Mouse (Mus musculus) embryonic facial prominence, embryonic 11.5 days (tissue): ENCODE measurements around the gene Gse1. TPM values are rescaled to one million over a fixed set of nuclear protein-coding genes. Genes with fewer than 3 reads are reported as not detected.
A peak's percentile ranks its signal among the peaks of the same experiment; 100 is the strongest.

ENCODE experiments used
- ATAC-seq: fragments of 200-750 bp; cut with Nextera tagmentation; replicated peaks from 2 replicates; pipeline ENCODE4 v1.8.0; 2017; ENCODE audit warnings: low read depth; ENCODE audit not compliant: insufficient number of reproducible peaks, low FRiP score, low TSS enrichment
- DNase-seq: peaks from one replicate; pipeline ENCODE4 v3.0.0-alpha.2; 2015; ENCODE audit warnings: low spot score
- H3K27ac ChIP-seq: fragments of 300-500 bp; sonication (generic); replicated peaks from 2 replicates; pipeline ENCODE4 v1.5.1; 2014; ENCODE audit warnings: mild to moderate bottlenecking, low read depth, low read length, control low read depth
- H3K27me3 ChIP-seq: fragments of 300-500 bp; sonication (generic); 2 replicates; pipeline ENCODE4 v1.6.1; 2014; ENCODE audit warnings: mild to moderate bottlenecking, low read length, moderate library complexity, mixed read lengths; ENCODE audit not compliant: control insufficient read depth, insufficient read depth
- H3K36me3 ChIP-seq: fragments of 300-500 bp; sonication (generic); replicated peaks from 2 replicates; pipeline ENCODE4 v1.6.1; 2014; ENCODE audit warnings: low read depth, mild to moderate bottlenecking, low read length, moderate library complexity, mixed read lengths; ENCODE audit not compliant: control insufficient read depth, insufficient read depth
- H3K4me1 ChIP-seq: fragments of 300-500 bp; sonication (generic); 2 replicates; pipeline ENCODE4 v1.6.1; 2014; ENCODE audit warnings: low read length, mixed read lengths; ENCODE audit not compliant: control insufficient read depth, insufficient read depth
- H3K4me2 ChIP-seq: fragments of 300-500 bp; sonication (generic); 2 replicates; pipeline ENCODE4 v1.6.1; 2014; ENCODE audit warnings: low read depth, mild to moderate bottlenecking, control low read depth, low read length, moderate library complexity
- H3K4me3 ChIP-seq: fragments of 300-500 bp; sonication (generic); 2 replicates; pipeline ENCODE4 v1.5.1; 2014; ENCODE audit warnings: low read depth, low read length, control low read depth
- H3K9ac ChIP-seq: fragments of 300-500 bp; sonication (generic); replicated peaks from 2 replicates; pipeline ENCODE4 v1.6.1; 2014; ENCODE audit warnings: mild to moderate bottlenecking, control low read depth, low read length
- H3K9me3 ChIP-seq: fragments of 300-500 bp; sonication (generic); replicated peaks from 2 replicates; pipeline ENCODE4 v1.6.1; 2016; ENCODE audit warnings: mild to moderate bottlenecking, low read length, inconsistent platforms, mixed read lengths; ENCODE audit not compliant: control insufficient read depth
- WGBS: fragments of 180-500 bp; shearing (Covaris S2); extraction: QIAGEN DNeasy Blood & Tissue Kit; methylation state at CpG from one replicate; pipeline ENCODE4 v1.1.7; 2014; 5-methylcytosine and 5-hydroxymethylcytosine counted together
- polyA plus RNA-seq: library from polyadenylated mRNA; unstranded; fragments of >200 nt; fragmentation: Nextera tagmentation; extraction: Ambion mirVana; gene quantifications from 2 replicates; pipeline ENCODE4 v1.2.1, GENCODE M21; 2014

Gse1 gene
- polyA plus RNA-seq, 1 experiment from 2014 or later = 8.1 TPM

DNA sequence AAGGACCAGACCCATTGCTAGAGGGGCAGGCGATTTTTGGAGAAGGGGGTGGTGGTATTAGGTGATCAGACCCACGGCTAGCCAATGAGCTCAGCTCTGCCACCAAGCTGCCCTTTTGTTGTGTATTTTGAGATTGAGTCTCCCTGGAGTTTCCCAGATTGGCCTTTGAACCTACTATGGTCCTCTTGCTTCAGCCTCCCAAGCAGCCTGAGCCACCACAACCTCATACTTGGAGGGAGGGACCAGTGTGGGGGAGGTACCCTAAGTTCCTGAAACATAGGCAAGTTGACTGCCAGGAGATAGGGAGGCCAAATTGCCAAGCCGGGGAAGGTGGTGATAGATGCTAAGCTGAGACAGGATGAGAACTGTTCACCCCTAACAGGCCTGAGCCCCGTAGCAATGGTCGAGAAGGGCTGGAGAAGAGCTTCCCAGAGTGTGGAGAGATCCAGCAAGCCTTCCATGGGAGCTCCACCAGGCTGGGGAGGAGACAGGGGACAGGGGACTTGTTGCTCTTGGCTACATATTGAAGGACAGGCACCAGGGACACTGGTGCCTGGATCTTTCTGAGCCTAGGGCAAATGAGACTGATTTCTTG lies 282.7 kb downstream of the Gse1 start:
- Histone ChIP-seq H3K9me3 (no peaks in the 10 kb centered on the region), H3K9ac (no peak overlapping the region), H3K27me3 (no peaks in the 10 kb centered on the region), H3K4me1 (peaks cover 47% of the 10 kb centered on the region), H3K4me3 (no peak overlapping the region), H3K4me2 (no peak overlapping the region), H3K27ac (no peak overlapping the region), H3K36me3 (no peaks in the 10 kb centered on the region)
- ATAC-seq = no peak
- WGBS = 22% methylated on average over 5 of the region's 5 CpGs
- no peak for DNase-seq

DNA sequence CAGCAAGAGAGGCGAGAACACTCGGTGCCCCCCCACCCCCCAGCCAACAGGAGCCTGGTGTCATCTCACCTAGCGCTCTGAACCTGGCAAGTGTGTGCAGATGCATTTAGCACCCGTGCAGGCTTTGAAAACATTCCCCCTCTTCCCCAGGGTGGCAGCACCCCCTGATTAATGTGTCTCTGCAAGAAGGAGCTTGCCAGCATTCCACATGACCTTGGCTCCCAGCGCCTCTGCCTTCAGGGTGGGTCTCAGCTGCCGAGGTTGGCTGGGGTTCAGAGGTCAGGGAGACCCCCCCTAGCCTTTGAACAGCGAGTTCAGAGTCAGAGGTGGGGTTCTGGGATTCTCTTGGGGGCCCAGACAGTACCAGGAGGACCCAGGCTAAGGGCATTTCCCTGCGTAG lies 283.5 kb downstream of the Gse1 start:
- Histone ChIP-seq H3K36me3 (no peaks in the 10 kb centered on the region), H3K9me3 (no peaks in the 10 kb centered on the region), H3K27me3 (no peaks in the 10 kb centered on the region), H3K4me3 (no peak overlapping the region), H3K27ac (no peak overlapping the region), H3K4me1 (peaks cover 52% of the 10 kb centered on the region), H3K4me2 (no peak overlapping the region), H3K9ac (0 out of 2 replicates have a peak overlapping the region, but pooled peaks have one; percentile 13)
- WGBS = 26% methylated on average over 8 of the region's 8 CpGs
- DNase-seq (no peak), ATAC-seq (no peak)

- 34% methylated on average over 11 of the region's 11 CpGs for WGBS
- Histone ChIP-seq H3K9me3 (no peaks in the 10 kb centered on the region), H3K9ac (no peak overlapping the region), H3K36me3 (no peaks in the 10 kb centered on the region), H3K4me3 (no peak overlapping the region), H3K4me1 (peaks cover 52% of the 10 kb centered on the region), H3K27ac (no peak overlapping the region), H3K27me3 (no peaks in the 10 kb centered on the region), H3K4me2 (no peak overlapping the region)
- ATAC-seq = no peak
- DNase-seq = no peak
Observed at GRCm38 (mm10) chr8:120512326-120512725, 284.1 kb downstream of the Gse1 start.

DNA sequence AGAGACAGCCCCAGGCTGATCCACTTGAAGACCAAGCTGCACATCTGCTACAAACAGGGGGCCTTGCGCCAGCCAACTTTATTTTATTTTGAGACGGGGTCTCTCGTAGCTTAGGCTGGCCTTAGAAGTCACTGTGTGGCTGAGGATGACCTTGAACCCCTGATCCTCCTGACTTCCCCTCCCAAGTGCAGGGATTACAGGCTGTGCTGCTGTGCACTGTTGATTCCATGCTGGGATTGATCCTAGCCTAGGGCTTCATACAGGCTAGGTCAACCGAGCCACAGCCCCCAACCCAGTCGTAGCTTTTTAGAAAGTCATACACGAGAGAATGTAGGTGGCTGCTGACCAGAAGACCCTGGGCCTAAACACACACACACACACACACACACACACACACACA lies 284.9 kb downstream of the Gse1 start:
- Histone ChIP-seq H3K9ac (no peak overlapping the region), H3K27ac (no peak overlapping the region), H3K9me3 (no peaks in the 10 kb centered on the region), H3K4me1 (peaks cover 56% of the 10 kb centered on the region), H3K4me3 (no peak overlapping the region), H3K36me3 (no peaks in the 10 kb centered on the region), H3K27me3 (no peaks in the 10 kb centered on the region), H3K4me2 (no peak overlapping the region)
- 46% methylated on average over 6 of the region's 6 CpGs for WGBS
- DNase-seq (no peak), ATAC-seq (no peak)

DNA sequence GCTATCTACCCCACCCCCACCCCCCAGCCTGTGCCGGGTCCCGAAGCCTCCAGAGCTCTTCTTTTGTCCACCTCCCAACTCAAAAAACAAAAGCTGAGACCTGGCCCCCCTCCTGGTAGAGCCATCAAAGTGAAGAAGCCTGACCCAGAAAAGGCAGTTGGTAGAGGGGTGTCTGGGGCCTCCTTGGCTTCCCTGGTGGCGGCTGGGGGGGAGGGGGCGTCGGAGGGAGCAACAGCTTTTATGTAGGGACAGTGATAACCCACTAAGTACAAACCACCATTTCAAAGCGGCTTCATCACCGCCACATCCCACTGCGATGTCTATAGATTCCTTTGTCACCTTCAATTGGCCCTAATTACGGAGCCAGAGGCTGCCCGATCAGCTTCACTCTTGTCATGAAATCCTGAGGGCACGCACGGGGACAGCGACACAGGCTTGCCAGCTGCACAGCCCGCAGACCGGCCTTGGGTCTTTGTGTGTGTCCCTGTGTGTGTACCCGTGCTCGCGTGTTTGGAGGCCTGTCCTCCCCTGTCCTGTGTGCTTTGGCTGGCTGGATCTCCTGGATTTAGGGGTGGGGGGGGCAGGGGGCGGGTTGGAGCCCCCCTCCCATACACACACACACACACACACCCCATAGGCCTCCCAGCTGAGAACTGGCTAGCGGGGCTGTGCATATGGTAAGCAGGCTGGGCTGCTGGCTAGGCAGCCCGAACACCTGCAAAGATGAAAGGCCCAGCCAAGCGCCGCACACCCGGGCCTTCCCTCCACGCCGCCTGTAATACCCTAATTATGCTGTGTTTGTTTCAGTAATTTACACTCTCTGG lies 285.6 kb downstream of the Gse1 start:
- H3K36me3 ChIP-seq = no peaks in the 10 kb centered on the region
- peaks cover 55% of the 10 kb centered on the region for H3K4me1 ChIP-seq
- DNase-seq (no peak), ATAC-seq (0 out of 2 replicates have a peak, but pooled peaks have one; percentile 12)
- H3K4me3 ChIP-seq = no peak overlapping the region
- no peaks in the 10 kb centered on the region for H3K27me3 ChIP-seq
- no peaks in the 10 kb centered on the region for H3K9me3 ChIP-seq
- no peak overlapping the region; the same call in 1 of the 2 replicates for H3K4me2 ChIP-seq
- WGBS = 9% methylated on average over 26 of the region's 26 CpGs
- no peak overlapping the region for H3K9ac ChIP-seq
- H3K27ac ChIP-seq = peak overlapping the region; percentile 48; the same call in 1 of the 2 replicates

DNA sequence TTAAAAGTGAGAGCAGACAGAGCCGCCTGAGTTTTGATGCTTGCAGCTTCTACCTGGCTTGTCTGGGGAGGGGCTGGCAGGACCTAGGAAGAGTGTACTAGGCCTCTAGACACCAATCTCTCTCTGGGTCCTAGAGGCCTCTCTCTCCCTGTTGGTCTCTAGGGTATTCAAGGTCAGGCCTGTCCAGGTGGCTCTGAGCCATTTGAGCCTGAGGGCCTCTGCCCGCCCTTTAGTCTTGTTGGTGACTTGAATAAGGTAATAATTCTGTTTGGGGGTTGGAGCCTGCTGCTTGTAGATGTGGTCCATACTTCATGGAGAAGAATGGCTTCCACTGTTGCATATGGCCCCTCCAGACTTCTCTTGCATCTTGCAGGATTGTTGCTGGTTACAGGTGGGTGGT lies 287.0 kb downstream of the Gse1 start:
- no peaks in the 10 kb centered on the region for H3K9me3 ChIP-seq
- no peaks in the 10 kb centered on the region for H3K27me3 ChIP-seq
- ATAC-seq (no peak), DNase-seq (no peak)
- no peak overlapping the region for H3K9ac ChIP-seq
- no peak overlapping the region for H3K4me2 ChIP-seq
- H3K36me3 ChIP-seq = no peaks in the 10 kb centered on the region
- H3K4me3 ChIP-seq = no peak overlapping the region
- peaks cover 47% of the 10 kb centered on the region for H3K4me1 ChIP-seq
- WGBS = 87% methylated on average over 2 of the region's 2 CpGs
- no peak overlapping the region for H3K27ac ChIP-seq

GRCm38 (mm10) chr8:120515650-120516049 lies 287.4 kb downstream of the Gse1 start:
- Histone ChIP-seq H3K9me3 (no peaks in the 10 kb centered on the region), H3K36me3 (no peaks in the 10 kb centered on the region), H3K27ac (no peak overlapping the region), H3K4me1 (peaks cover 45% of the 10 kb centered on the region), H3K4me2 (no peak overlapping the region), H3K27me3 (no peaks in the 10 kb centered on the region), H3K4me3 (no peak overlapping the region), H3K9ac (no peak overlapping the region)
- DNase-seq (no peak), ATAC-seq (no peak)
- WGBS = 77% methylated on average over 6 of the region's 6 CpGs

- H3K4me3 ChIP-seq = no peak overlapping the region
- H3K27me3 ChIP-seq = no peaks in the 10 kb centered on the region
- no peak overlapping the region for H3K4me2 ChIP-seq
- 11% methylated on average over 12 of the region's 12 CpGs for WGBS
- no peak overlapping the region for H3K27ac ChIP-seq
- H3K36me3 ChIP-seq = no peaks in the 10 kb centered on the region
- no peak for ATAC-seq
- no peak overlapping the region for H3K9ac ChIP-seq
- no peaks in the 10 kb centered on the region for H3K9me3 ChIP-seq
- DNase-seq = peak; percentile 74
- peaks cover 39% of the 10 kb centered on the region for H3K4me1 ChIP-seq
Observed at GRCm38 (mm10) chr8:120516182-120516755, 288.0 kb downstream of the Gse1 start.
